Mouse (Mus musculus) midbrain, embryonic 10.5 days (tissue): ENCODE measurements around the gene Fbf1. TPM values are rescaled to one million over a fixed set of nuclear protein-coding genes. Genes with fewer than 3 reads are reported as not detected.

Experiments used
- DNase-seq: peaks from one replicate; pipeline ENCODE4 v3.0.0-alpha.2; 2017; ENCODE audit warnings: low spot score
- H3K27ac ChIP-seq: fragments of 300-500 bp; sonication (generic); replicated peaks from 2 replicates; pipeline ENCODE4 v1.5.1; 2016; ENCODE audit warnings: mild to moderate bottlenecking
- H3K27me3 ChIP-seq: fragments of 300-500 bp; sonication (generic); 2 replicates; pipeline ENCODE4 v1.6.1; 2016; ENCODE audit warnings: low read depth, mild to moderate bottlenecking; ENCODE audit not compliant: poor library complexity, severe bottlenecking
- H3K36me3 ChIP-seq: fragments of 300-500 bp; sonication (generic); 2 replicates; pipeline ENCODE4 v1.6.1; 2016; ENCODE audit warnings: mild to moderate bottlenecking, moderate library complexity
- H3K4me1 ChIP-seq: fragments of 300-500 bp; sonication (generic); 2 replicates; pipeline ENCODE4 v1.6.1; 2016
- H3K4me3 ChIP-seq: fragments of 300-500 bp; sonication (generic); 2 replicates; pipeline ENCODE4 v1.5.1; 2016; ENCODE audit warnings: mild to moderate bottlenecking, moderate library complexity
- H3K9me3 ChIP-seq: fragments of 300-500 bp; sonication (generic); replicated peaks from 2 replicates; pipeline ENCODE4 v1.6.1; 2016; ENCODE audit warnings: mild to moderate bottlenecking
- WGBS: fragments of 180-500 bp; shearing (Covaris S2); methylation state at CpG from one replicate; pipeline ENCODE4 v1.1.7; 2016; 5-methylcytosine and 5-hydroxymethylcytosine counted together
- polyA plus RNA-seq: library from polyadenylated mRNA; unstranded; fragments of >200 nt; fragmentation: Nextera tagmentation; extraction: Ambion mirVana; gene quantifications from 2 replicates; pipeline ENCODE4 v1.2.1, GENCODE M21; 2016

Gene Fbf1
- polyA plus RNA-seq, result 58.9 and 71.0 TPM in 2 replicates

DNA sequence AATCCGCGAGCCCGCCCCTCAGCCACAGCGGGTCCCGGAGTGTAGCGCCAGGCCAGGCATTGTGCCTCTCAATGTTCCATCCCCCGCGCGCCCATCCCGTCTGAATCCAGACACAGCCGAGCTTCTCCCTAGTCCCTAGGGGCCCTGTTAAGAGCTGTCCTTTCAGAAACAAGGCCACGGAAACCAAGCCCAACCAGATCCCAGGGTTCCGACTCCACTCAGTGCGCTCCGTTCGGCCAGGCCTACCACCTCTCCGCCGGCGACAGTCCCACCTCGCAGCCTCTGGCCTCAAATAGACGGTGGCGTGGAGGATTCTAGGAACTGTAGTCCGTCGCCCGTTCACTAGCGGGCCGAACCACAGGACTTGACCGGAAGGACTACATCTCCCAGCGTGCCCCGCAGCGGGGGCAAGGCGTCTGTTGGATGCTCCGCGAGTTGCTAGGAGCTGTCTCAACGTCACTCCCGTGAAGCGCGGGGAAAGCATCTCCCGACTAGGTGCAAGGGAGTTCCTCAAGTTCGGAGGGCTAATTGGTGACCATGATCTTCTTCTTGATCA lies at the start of gene Fbf1:
Fbf1 (minus strand) TSS at position 283 of the 556 bp plus-strand sequence.
- peak within 1 kb of the TSS; percentile 79 for H3K4me3 ChIP-seq
- peaks cover 53% of the 10 kb centered on the region for H3K36me3 ChIP-seq
- H3K4me1 ChIP-seq, result peaks cover 28% of the 10 kb centered on the region
- peaks cover 4% of the 10 kb centered on the region; the same call in 1 of the 2 replicates for H3K27me3 ChIP-seq
- DNase-seq, result peak; percentile 95
- H3K27ac ChIP-seq, result peak within 1 kb of the TSS; percentile 91
- under 1% methylated on average over 40 of the region's 40 CpGs for WGBS
- no peaks in the 10 kb centered on the region for H3K9me3 ChIP-seq

DNA sequence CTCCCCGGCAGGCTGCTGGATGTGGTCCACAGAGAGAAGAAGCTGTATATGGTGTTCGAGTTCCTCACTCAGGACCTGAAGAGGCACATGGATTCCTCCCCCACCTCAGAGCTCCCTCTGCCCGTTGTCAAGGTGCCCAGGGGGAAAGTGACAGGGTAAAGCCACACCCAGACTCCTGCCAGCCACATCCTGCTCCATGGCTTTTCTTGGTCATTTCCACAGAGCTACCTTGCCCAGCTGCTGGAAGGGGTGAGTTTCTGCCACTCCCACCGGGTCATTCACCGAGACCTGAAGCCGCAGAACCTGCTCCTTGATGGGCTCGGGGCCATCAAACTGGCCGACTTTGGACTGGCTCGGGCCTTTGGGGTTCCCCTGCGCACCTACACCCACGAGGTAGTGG lies 48.6 kb upstream of the Fbf1 start:
- WGBS, result 87% methylated on average over 11 of the region's 11 CpGs
- Histone ChIP-seq H3K36me3 (peaks cover 13% of the 10 kb centered on the region), H3K27ac (no peak overlapping the region), H3K4me3 (no peak overlapping the region), H3K9me3 (peaks cover 5% of the 10 kb centered on the region), H3K27me3 (peaks cover 14% of the 10 kb centered on the region), H3K4me1 (peaks cover 17% of the 10 kb centered on the region)
- DNase-seq, result no peak

DNA sequence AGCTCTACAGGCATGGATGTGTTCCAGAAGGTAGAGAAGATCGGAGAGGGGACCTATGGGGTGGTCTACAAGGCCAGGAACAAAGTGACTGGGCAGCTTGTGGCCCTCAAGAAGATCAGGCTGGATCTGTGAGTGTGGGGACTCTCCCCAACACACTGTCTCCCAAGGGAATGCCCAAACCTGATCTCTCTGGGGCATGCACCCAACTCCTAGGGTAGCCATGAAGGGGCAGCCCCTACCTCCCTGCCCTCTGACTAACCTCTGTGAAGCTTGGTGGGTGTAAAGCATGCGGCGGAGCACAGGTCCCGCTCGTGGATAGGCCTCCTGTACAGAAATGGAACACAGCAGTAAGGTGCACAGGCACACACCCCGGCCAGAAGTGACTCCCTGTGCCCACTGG lies 48.0 kb upstream of the Fbf1 start:
- WGBS, result 87% methylated on average over 6 of the region's 6 CpGs
- no peak for DNase-seq
- H3K4me1 ChIP-seq, result peaks cover 17% of the 10 kb centered on the region
- H3K36me3 ChIP-seq, result 0 out of 2 replicates have a peak, but pooled peaks cover 7% of the 10 kb centered on the region
- no peak overlapping the region for H3K27ac ChIP-seq
- H3K9me3 ChIP-seq, result no peaks in the 10 kb centered on the region
- H3K27me3 ChIP-seq, result peaks cover 9% of the 10 kb centered on the region
- H3K4me3 ChIP-seq, result no peak overlapping the region

DNA sequence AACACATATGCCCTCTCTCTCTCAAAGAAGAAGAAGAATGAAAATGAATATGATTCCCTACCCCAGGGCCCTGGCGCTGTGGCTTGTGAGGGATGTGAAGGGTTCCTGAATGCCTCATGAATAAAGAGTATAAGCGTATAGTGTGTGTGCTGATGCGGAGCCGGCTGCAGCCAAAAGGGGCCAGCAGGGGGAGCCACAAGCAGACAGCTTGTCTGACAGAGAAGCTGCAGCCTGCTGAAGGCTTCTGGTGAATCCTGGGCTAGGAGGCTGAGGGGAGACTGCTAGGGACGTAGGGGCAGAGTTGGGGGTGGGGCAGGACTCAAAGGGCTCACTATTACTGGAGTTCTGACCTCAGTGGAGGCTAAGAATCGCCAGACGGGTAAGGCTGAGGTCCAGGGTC lies 47.2 kb upstream of the Fbf1 start:
- no peak overlapping the region for H3K4me3 ChIP-seq
- no peaks in the 10 kb centered on the region for H3K9me3 ChIP-seq
- H3K4me1 ChIP-seq, result peaks cover 17% of the 10 kb centered on the region
- DNase-seq, result no peak
- 80% methylated on average over 7 of the region's 7 CpGs for WGBS
- H3K27me3 ChIP-seq, result peaks cover under 1% of the 10 kb centered on the region
- 0 out of 2 replicates have a peak, but pooled peaks cover 7% of the 10 kb centered on the region for H3K36me3 ChIP-seq
- no peak overlapping the region for H3K27ac ChIP-seq

DNA sequence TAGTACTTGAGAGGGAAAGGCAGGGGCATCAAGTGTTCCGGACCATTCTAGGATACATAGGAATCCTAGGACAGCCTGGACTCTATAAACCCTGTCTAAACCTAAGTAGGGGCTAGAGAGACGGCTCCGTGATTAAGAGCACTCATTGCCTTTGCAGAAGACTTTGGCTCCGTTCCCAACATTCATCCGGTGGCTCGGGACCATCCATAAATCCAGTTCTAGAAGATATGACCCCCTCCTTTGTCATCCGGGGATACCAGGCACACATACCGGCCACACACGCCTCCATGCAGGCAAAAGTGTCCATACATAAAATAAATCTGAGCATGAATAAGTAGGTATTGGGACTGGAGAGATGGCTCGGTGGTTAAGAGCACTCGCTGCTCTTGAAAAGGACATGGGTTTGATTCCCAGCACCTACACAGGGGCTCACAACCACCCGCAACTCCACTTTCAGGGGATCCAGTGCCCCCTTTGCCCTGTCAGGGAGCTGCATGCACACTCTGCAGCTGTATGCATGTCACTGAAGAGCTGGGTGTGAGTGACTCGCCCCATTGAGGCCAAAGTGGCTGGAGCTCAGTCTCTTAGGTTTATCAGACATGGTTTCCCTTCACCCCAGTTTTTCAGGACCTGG lies 46.0 kb upstream of the Fbf1 start:
- WGBS, result 94% methylated on average over 13 of the region's 13 CpGs
- H3K36me3 ChIP-seq, result 0 out of 2 replicates have a peak, but pooled peaks cover 9% of the 10 kb centered on the region
- peaks cover 7% of the 10 kb centered on the region for H3K4me1 ChIP-seq
- H3K4me3 ChIP-seq, result no peak overlapping the region
- no peak overlapping the region for H3K27ac ChIP-seq
- H3K27me3 ChIP-seq, result no peaks in the 10 kb centered on the region
- no peak for DNase-seq
- H3K9me3 ChIP-seq, result no peaks in the 10 kb centered on the region

DNA sequence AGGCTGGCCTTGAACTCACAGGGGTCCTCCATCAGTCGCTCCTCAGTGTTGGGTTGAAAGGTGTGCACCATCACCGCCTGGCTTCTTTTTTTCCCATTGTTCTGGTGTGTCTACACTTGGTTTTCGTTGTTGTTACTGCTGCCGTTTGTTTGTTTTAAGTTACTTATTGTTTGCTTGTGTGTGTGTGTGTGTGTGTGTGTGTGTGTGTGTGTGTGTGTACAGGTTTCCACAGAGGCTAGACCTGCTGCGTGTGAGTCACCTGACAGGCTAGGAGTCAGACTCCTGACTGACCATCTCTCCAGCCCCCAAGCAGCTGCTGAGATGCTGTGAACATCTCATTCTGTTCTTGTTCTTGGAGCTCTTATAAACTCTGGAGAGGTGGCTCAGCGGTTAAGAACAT lies 44.9 kb upstream of the Fbf1 start:
- WGBS, result 96% methylated on average over 6 of the region's 6 CpGs
- DNase-seq, result no peak
- no peak overlapping the region for H3K27ac ChIP-seq

DNA sequence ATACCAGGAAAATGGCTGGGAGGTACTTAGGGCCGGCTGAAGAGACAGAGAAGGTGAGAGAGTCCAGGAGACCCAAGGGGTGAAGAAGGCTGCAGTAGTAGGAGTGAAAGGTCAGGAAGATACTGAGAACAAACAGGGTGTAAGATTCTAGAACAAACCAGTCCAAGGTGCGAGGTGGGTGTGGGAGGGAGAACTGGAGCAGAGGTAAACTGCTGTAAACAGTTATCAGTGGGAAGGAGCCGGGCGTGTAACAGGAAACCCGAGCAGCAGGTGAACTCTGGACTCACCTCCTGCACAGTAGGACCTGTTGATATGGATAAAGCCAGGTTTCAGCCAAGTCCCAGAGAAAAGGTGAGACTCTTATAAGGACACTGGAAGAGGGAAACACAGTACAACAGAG lies 42.7 kb upstream of the Fbf1 start:
- H3K27ac ChIP-seq, result no peak overlapping the region
- H3K4me3 ChIP-seq, result no peak overlapping the region
- DNase-seq, result no peak
- no peaks in the 10 kb centered on the region for H3K9me3 ChIP-seq
- H3K36me3 ChIP-seq, result peaks cover 30% of the 10 kb centered on the region
- WGBS, result 82% methylated on average over 5 of the region's 5 CpGs
- H3K4me1 ChIP-seq, result no peaks in the 10 kb centered on the region
- no peaks in the 10 kb centered on the region for H3K27me3 ChIP-seq

More for the DNA sequence above, 44.9 kb upstream of the Fbf1 start:
- H3K36me3 ChIP-seq, result 0 out of 2 replicates have a peak, but pooled peaks cover 9% of the 10 kb centered on the region
- H3K4me1 ChIP-seq, result no peaks in the 10 kb centered on the region
- no peaks in the 10 kb centered on the region for H3K27me3 ChIP-seq
- no peak overlapping the region for H3K4me3 ChIP-seq
- H3K9me3 ChIP-seq, result no peaks in the 10 kb centered on the region

DNA sequence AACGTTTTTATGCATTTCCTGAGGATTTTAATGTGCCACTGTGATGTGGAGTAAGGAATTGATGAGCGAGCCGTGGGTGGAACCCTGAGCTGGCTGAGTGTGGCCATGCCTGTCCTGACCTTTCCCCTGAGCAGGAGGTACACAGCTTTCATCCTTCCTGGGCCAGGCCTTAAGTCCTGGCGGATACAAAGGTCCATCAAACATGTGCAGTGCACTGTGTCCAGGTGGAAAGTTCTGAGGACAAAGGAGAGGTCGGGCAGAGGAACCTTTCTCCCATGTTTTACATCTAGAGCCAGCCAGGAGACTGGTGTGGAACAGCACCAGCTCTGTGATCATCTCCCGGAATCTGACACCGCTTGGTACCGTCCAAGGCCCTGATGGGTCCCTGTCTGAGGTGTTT lies 41.3 kb upstream of the Fbf1 start:
- 87% methylated on average over 8 of the region's 8 CpGs for WGBS

DNA sequence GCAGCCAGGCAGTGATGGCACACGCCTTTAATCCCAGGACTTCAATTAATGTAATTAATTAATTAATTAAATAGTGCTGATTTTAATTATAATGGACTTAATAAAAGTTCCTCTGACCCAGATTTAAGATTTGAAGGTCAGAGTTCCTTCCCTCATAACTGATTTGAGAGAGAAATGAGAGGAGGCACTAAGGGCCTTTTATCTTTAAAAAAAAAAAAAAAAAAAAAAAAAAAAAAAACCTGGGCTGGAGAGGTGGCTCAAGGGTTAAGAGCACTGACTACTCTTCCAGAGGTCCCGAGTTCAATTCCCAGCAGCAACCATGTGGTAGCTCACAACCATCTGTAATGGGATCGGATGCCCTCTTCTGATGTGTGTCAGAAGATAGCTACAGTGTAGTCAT lies 40.7 kb upstream of the Fbf1 start:
- Histone ChIP-seq H3K4me3 (no peak overlapping the region), H3K27ac (no peak overlapping the region), H3K27me3 (no peaks in the 10 kb centered on the region), H3K36me3 (peaks cover 34% of the 10 kb centered on the region), H3K9me3 (no peaks in the 10 kb centered on the region), H3K4me1 (no peaks in the 10 kb centered on the region)
- DNase-seq, result no peak
- WGBS, result 86% methylated on average over 3 of the region's 3 CpGs

More for the DNA sequence above, 41.3 kb upstream of the Fbf1 start:
- Histone ChIP-seq H3K4me3 (no peak overlapping the region), H3K36me3 (peaks cover 34% of the 10 kb centered on the region), H3K9me3 (no peaks in the 10 kb centered on the region), H3K27ac (no peak overlapping the region), H3K27me3 (no peaks in the 10 kb centered on the region), H3K4me1 (no peaks in the 10 kb centered on the region)
- DNase-seq, result no peak

DNA sequence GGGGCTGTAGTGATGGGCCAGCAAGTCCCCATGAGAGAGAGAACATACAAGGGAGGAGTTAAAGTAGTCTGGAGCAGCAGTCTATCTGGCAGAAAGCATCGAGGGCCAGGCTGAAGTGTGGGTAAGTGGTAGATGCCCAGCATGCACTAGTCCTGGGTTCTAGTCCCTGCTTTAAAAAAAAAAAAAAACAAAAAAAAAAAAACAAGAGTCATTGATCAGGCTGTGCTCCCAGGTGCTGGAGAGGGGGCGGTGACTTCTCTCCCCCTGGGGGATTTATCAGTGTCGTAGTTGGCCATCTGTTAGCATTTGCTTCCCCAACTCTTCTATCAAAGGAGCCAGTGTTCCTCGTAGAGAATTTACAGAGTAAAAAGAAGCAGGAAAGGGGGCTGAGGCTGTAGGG lies 38.7 kb upstream of the Fbf1 start:
- no peak for DNase-seq
- Histone ChIP-seq H3K36me3 (peaks cover 31% of the 10 kb centered on the region), H3K27me3 (no peaks in the 10 kb centered on the region), H3K4me1 (no peaks in the 10 kb centered on the region), H3K4me3 (no peak overlapping the region), H3K27ac (no peak overlapping the region), H3K9me3 (no peaks in the 10 kb centered on the region)
- WGBS, result 84% methylated on average over 4 of the region's 4 CpGs

DNA sequence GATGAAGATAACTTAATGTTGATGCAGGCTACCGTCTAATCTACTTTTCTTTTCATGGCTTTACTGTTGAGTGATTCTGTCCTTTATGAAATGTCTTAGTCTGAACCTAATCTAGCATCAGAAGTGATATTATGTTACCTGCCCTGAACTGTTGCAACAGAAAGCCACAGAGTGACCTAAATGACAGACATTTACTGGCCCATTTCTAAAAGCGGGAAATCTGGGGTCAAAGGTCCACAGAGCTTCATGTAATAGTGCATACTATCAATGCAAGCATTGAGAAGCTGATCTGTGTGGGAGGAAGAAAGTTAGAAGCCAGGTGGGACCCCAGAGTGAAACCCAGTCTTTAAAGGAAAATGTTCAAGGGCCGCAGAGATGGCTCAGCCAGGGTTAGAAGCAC lies 35.2 kb upstream of the Fbf1 start:
- DNase-seq, result no peak
- Histone ChIP-seq H3K9me3 (no peaks in the 10 kb centered on the region), H3K27me3 (no peaks in the 10 kb centered on the region), H3K4me3 (no peak overlapping the region), H3K27ac (no peak overlapping the region), H3K36me3 (peaks cover 29% of the 10 kb centered on the region), H3K4me1 (peaks cover 8% of the 10 kb centered on the region)
- 93% methylated on average over 3 of the region's 3 CpGs for WGBS

DNA sequence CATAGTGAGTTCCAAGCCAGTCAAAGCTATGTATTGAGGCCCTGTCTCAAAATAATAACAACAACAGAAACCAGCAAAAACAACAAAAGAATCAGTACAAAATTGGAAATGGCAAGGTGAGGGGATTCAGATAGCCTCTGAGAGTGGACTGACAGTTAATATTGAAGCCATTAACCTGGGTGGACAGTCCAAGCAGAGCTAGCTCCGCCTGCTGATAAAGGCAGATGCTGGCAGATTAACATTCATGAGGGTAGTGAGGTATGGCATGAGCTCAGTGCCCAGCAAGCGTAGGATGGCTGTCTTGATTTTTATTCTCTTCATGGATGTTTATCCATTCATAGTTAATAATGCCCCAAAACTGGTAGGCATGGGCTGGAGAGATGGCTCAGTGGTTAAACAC lies 33.2 kb upstream of the Fbf1 start:
- Histone ChIP-seq H3K4me3 (no peak overlapping the region), H3K36me3 (peaks cover 23% of the 10 kb centered on the region), H3K4me1 (peaks cover 17% of the 10 kb centered on the region), H3K27ac (no peak overlapping the region), H3K9me3 (no peaks in the 10 kb centered on the region), H3K27me3 (no peaks in the 10 kb centered on the region)
- WGBS, result 93% methylated on average over 2 of the region's 2 CpGs
- no peak for DNase-seq
